Mouse (Mus musculus) hindbrain, embryonic 12.5 days (tissue): ENCODE results near the gene Rag1. TPM values are rescaled to one million over a fixed set of nuclear protein-coding genes. Genes with fewer than 3 reads are reported as not detected.

ENCODE experiments used
- ATAC-seq: fragments of 200-750 bp; cut with Nextera tagmentation; 2 replicates; pipeline ENCODE4 v1.8.0; 2017; ENCODE audit warnings: moderate TSS enrichment; ENCODE audit not compliant: low FRiP score
- H3K27ac ChIP-seq: fragments of 300-500 bp; sonication (generic); 2 replicates; pipeline ENCODE4 v1.5.1; 2016; ENCODE audit warnings: mild to moderate bottlenecking
- H3K27me3 ChIP-seq: fragments of 300-500 bp; sonication (generic); 2 replicates; pipeline ENCODE4 v1.6.1; 2016; ENCODE audit warnings: mild to moderate bottlenecking
- H3K36me3 ChIP-seq: fragments of 300-500 bp; sonication (generic); 2 replicates; pipeline ENCODE4 v1.6.1; 2016; ENCODE audit warnings: mild to moderate bottlenecking
- H3K4me1 ChIP-seq: fragments of 300-500 bp; sonication (generic); 2 replicates; pipeline ENCODE4 v1.6.1; 2016
- H3K4me2 ChIP-seq: fragments of 300-500 bp; sonication (generic); replicated peaks from 2 replicates; pipeline ENCODE4 v1.6.1; 2016; ENCODE audit warnings: mild to moderate bottlenecking
- H3K4me3 ChIP-seq: fragments of 300-500 bp; sonication (generic); 2 replicates; pipeline ENCODE4 v1.5.1; 2016; ENCODE audit warnings: mild to moderate bottlenecking
- H3K9ac ChIP-seq: fragments of 300-500 bp; sonication (generic); 2 replicates; pipeline ENCODE4 v1.6.1; 2016; ENCODE audit warnings: mild to moderate bottlenecking, moderate library complexity
- H3K9me3 ChIP-seq: fragments of 300-500 bp; sonication (generic); replicated peaks from 2 replicates; pipeline ENCODE4 v1.6.1; 2016; ENCODE audit warnings: mild to moderate bottlenecking
- WGBS: fragments of 180-500 bp; shearing (Covaris S2); methylation state at CpG from one replicate; pipeline ENCODE4 v1.1.7; 2016; 5-methylcytosine and 5-hydroxymethylcytosine counted together
- polyA plus RNA-seq: library from polyadenylated mRNA; unstranded; fragments of >200 nt; fragmentation: Nextera tagmentation; extraction: Ambion mirVana; gene quantifications from 2 replicates; pipeline ENCODE4 v1.2.1, GENCODE M21; 2016

The Rag1 gene
- polyA plus RNA-seq, 1 experiment from 2014 or later: 0.80 TPM

DNA sequence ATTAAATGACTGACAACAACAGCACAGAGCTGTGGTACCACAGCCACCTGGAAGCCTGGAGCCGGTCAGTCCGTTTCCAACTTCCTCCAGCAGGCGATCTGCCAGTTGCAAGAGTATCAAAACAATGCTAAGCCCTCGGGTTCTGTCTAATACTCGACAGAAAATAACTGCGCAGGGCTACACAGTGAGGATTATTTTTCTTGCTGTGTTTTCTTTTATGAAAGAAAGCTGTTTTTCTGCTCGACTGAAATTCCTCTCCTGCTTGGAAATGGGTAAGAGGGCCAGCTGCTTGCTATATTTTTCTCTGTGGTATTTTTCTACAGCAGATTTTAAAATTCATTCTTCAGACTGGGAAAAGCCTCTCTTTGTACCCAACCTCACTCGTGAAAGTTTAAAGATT, 48.6 kb downstream of the Rag1 start:
- Histone ChIP-seq H3K4me2 (no peak overlapping the region), H3K4me1 (peaks cover 11% of the 10 kb centered on the region; the same call in 1 of the 2 replicates), H3K27ac (no peak overlapping the region), H3K27me3 (no peaks in the 10 kb centered on the region), H3K9ac (no peak overlapping the region), H3K4me3 (no peak overlapping the region), H3K36me3 (no peaks in the 10 kb centered on the region), H3K9me3 (no peaks in the 10 kb centered on the region)
- 38% methylated on average over 8 of the region's 8 CpGs for WGBS
- ATAC-seq: no peak

DNA sequence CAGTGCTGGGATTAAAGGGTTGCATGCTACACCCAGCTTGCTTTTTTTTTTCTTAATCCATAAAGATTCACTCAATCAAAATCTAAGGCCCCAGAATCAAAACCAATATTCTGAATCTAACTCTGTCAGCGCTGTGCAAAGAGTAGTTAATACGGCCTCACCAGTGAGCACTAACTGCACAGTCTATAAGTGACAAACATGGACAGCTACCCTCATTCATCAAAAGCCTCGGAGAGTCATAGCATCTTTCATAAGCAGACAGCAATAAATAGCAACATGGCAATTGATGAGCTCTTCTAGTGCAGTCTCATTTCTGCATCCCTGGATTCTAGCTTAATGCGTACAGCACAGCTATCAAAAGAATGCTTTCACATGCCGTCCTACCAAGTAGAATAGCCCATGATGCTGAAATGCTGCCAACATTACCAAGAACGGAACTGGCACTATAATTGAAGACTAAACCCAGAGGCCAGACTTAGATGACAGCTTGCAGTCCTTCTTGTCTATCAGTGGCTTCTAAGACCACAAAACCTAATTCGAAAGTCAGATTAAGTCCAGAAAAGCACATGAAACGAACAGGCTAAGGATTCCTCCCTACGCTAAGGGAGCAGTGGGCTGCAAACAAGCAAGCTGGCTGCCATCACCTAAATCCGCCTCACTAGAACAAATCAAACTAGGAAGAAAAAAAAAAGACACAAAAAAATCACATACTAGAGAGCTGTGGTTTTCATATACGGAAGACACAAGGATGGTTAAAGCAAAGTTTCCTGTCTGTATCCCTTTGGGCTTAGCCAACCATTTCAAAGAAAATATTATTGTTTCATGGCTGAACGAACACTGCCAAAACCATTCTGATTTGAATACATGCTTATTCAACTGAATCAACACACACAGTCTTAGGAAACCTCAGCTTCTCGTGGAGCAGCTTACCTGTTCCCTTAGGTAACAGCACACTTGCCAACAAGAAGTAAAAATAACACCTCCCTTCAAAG, 50.8 kb downstream of the Rag1 start:
- ATAC-seq: peak; percentile 27; the same call in 1 of the 2 replicates
- H3K27ac ChIP-seq: peak overlapping the region; percentile 60
- H3K4me1 ChIP-seq: peaks cover 11% of the 10 kb centered on the region; the same call in 1 of the 2 replicates
- H3K36me3 ChIP-seq: no peaks in the 10 kb centered on the region
- no peak overlapping the region for H3K4me3 ChIP-seq
- H3K9me3 ChIP-seq: no peaks in the 10 kb centered on the region
- WGBS: 61% methylated on average over 13 of the region's 13 CpGs
- no peak overlapping the region for H3K9ac ChIP-seq
- no peak overlapping the region for H3K4me2 ChIP-seq
- no peaks in the 10 kb centered on the region for H3K27me3 ChIP-seq

DNA sequence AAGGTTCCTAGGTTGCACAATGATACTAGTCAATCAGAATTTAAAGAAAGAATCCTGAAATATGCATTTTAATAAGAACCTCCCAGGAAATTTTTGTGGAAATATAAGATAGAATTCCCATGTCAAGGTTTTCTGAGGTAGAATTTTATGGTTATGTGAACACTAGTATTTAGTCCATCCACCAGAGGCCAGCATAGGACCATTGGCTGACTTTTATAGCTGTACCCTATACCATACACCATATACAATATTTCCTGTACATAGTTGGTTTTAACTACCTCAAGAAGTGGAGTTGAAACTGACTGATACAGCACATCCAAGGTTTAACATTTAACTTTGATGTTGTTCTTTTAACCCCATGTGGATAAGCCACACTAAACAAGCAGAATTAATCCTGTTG, 52.1 kb downstream of the Rag1 start:
- Histone ChIP-seq H3K27me3 (no peaks in the 10 kb centered on the region), H3K9ac (no peak overlapping the region), H3K36me3 (no peaks in the 10 kb centered on the region), H3K4me1 (peaks cover 22% of the 10 kb centered on the region), H3K9me3 (no peaks in the 10 kb centered on the region), H3K27ac (no peak overlapping the region), H3K4me3 (no peak overlapping the region), H3K4me2 (no peak overlapping the region)
- ATAC-seq: no peak

DNA sequence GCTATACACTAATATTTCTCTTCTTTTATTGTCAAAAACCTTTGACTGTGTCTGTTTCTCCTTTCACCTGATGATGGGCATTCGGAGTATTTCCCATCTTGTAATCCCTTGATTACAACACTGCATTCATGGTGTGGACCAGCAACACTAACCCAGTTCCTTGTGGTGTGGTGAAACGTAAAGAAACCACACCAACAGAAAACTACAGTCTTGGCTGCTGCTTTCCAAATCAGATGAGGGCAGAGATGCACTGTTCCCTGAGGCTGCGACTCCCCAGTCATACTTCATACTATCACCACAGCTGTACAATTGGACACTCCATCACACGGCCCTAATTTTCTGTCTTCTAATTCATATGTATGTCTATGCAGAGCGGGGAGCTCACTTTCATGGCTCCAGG, 54.6 kb downstream of the Rag1 start:
- 82% methylated on average over 5 of the region's 5 CpGs for WGBS

DNA sequence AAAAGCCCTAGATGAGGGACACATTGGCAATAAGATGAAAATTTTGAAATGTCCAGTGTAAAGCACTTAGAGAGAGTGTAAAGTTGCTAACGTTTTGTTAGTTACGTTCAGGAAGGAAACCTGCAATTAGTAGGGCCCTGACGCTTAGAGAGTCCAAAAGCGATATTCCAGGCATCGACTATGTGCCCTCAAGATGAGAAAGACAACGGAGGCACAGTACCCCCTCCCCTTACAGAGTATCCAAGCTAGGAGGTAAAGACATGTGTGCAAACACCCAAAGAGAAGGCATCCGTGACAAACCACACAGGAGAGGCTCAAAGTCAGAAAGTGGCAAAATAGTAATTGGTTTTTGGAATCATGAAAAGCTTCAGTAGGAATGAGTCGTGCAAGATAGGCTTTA, 56.4 kb downstream of the Rag1 start:
- no peak overlapping the region for H3K9ac ChIP-seq
- ATAC-seq: peak; percentile 65
- no peak overlapping the region for H3K4me3 ChIP-seq
- H3K4me1 ChIP-seq: peaks cover 25% of the 10 kb centered on the region
- H3K27me3 ChIP-seq: no peaks in the 10 kb centered on the region
- H3K4me2 ChIP-seq: no peak overlapping the region
- H3K36me3 ChIP-seq: no peaks in the 10 kb centered on the region
- peak overlapping the region; percentile 62 for H3K27ac ChIP-seq
- no peaks in the 10 kb centered on the region for H3K9me3 ChIP-seq
- 56% methylated on average over 8 of the region's 8 CpGs for WGBS

More for the DNA sequence above, 54.6 kb downstream of the Rag1 start:
- no peak overlapping the region for H3K27ac ChIP-seq
- ATAC-seq: no peak
- no peak overlapping the region for H3K9ac ChIP-seq
- H3K4me2 ChIP-seq: no peak overlapping the region
- no peaks in the 10 kb centered on the region for H3K36me3 ChIP-seq
- H3K4me1 ChIP-seq: peaks cover 35% of the 10 kb centered on the region
- H3K9me3 ChIP-seq: no peaks in the 10 kb centered on the region
- H3K27me3 ChIP-seq: no peaks in the 10 kb centered on the region
- no peak overlapping the region for H3K4me3 ChIP-seq

DNA sequence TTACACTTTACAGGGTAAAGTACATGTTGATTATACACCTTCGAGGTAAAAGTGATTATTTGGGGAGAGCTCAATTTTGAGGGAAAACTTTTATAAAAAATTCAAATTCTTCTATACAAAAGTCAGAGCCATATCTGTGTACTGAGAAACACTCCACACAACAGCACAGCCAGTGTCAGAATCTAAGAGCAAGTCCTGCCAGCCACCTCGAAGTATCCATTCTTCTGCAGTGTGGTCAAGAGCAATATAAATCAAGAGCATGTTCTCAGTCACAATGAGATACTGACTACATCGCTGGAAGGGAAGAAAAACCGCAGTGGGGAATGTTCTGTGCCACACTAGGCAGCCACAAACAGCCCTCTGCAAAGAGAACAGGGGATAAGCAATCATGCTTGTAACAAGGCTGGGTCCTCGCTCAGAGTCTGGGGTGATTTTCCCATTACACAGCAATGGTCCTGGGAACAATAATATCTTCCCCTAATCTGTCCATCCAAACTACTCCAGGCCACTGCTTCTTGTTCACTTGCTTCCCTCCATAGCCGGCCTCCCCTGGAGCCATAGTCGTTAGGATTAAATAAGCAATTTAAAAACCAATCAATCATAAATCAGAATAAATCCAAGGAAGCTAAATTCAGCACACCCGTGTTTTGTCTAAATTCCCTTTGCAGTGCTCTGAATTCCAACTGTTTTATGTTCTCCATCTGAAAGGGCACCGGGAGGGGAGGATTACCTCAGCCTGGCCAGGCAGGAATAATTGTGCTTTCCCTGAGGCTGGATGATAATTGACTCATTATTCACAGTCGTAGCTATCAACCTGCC, 57.1 kb downstream of the Rag1 start:
- peaks cover 25% of the 10 kb centered on the region for H3K4me1 ChIP-seq
- no peak overlapping the region for H3K4me2 ChIP-seq
- no peak overlapping the region for H3K9ac ChIP-seq
- no peaks in the 10 kb centered on the region for H3K9me3 ChIP-seq
- H3K27ac ChIP-seq: peak overlapping the region; percentile 62
- no peaks in the 10 kb centered on the region for H3K36me3 ChIP-seq
- H3K27me3 ChIP-seq: no peaks in the 10 kb centered on the region
- 32% methylated on average over 10 of the region's 10 CpGs for WGBS
- H3K4me3 ChIP-seq: no peak overlapping the region
- ATAC-seq: peak; percentile 88

DNA sequence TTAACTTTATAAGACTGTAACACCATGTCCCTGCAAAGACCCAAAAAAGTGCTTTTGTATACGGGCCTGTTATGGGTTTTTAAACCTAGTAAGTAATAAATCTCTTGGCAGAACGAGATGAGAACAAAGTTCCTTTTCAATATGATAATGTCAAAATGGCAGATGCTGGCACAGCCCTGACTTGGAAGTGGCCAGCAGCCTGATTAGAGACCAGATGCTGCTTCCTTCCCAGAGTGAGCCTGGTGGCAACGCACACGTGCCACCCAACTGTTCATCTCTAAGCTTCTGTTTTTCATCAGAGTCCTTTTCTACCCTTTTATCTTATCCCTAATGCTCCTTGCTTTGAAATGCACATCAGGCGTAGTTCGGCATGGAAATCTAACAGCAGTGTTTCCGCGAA, 57.9 kb downstream of the Rag1 start:
- no peaks in the 10 kb centered on the region for H3K27me3 ChIP-seq
- no peak overlapping the region for H3K9ac ChIP-seq
- H3K36me3 ChIP-seq: no peaks in the 10 kb centered on the region
- no peak overlapping the region for H3K4me2 ChIP-seq
- WGBS: 71% methylated on average over 8 of the region's 8 CpGs
- ATAC-seq: no peak
- no peak overlapping the region for H3K27ac ChIP-seq
- H3K9me3 ChIP-seq: no peaks in the 10 kb centered on the region
- H3K4me1 ChIP-seq: peaks cover 25% of the 10 kb centered on the region
- no peak overlapping the region for H3K4me3 ChIP-seq

Other genes with a start within 250 kb of the Rag1 start
- gene Rag2, start 24.8 kb downstream of the Rag1 start, polyA plus RNA-seq: 0.22 and 0.31 TPM in 2 replicates
- 57.7 and 58.6 TPM in 2 replicates for gene B230118H07Rik, start within 50 bp of the Rag1 start, polyA plus RNA-seq
- 14.0 and 15.8 TPM in 2 replicates for gene Traf6, start 28.9 kb upstream of the Rag1 start, polyA plus RNA-seq
- gene Prr5l, start 233.5 kb upstream of the Rag1 start, polyA plus RNA-seq: 12.4 and 13.6 TPM in 2 replicates
- 76.2 and 85.3 TPM in 2 replicates for gene Commd9, start 236.7 kb upstream of the Rag1 start, polyA plus RNA-seq